Mouse (Mus musculus): ENCODE results near the gene Duoxa2.

DNA sequence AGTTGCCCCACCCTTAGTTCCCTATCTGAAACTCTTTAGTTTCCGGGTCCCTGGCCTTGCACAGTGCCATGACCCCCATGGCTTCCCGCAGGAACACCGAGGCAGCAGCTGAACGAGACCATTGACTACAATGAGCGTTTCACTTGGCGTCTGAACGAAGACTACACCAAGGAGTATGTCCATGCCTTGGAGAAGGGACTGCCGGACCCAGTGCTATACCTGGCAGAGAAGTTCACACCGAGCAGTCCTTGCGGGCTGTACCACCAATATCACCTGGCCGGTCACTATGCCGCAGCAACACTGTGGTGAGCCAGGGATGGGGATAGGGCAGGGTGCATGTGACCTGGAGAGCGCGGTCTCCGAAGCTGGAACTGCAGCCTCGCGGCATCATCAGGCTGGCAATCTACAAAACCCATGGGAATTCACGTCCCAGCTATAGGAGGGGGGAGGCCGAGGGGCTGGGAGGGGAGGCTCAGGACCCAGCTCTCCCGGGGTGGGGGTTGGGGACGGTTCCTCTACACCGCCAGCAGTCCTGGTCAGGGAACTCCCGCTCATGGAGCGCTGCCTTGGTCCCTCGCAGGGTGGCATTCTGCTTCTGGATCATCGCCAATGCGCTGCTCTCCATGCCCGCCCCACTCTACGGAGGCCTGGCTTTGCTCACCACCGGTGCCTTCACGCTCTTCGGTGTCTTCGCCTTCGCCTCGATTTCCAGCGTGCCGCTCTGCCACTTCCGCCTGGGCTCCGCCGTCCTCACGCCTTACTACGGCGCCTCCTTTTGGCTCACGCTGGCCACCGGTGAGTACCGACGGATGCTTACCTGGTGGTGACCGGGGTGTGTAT, 2.6 kb downstream of the Duoxa2 start:
- TF ChIP-seq CTCF (IDR thresholded peaks at IDR 0.05; ENCODE audit: borderline replicate concordance, insufficient read depth, low read depth, low read length) (no peak), POLR2A (IDR thresholded peaks at IDR 0.05; ENCODE audit: borderline replicate concordance, insufficient read depth, low read length) (no peak)
